Mouse (Mus musculus): ENCODE results near the gene Sirt2.

DNA sequence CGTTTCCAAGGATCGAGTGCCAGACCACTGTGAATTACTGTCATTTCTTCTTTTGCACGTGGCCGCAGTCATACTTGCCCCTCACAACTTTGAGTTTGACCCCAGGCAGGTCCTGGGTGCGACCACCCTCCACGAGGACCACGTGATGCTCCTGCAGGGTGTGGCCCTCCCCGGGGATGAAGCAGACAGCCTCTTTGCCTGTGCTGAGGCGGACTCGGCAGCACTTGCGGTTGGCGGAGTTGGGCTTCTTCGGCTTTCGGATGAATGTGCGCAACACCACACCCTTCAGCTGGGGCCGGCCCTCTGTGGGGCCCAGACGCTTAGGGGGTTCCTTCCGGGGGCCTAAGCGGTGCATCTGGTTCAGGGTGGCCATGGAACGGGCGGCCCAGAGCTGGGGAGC lies 26.7 kb upstream of the Sirt2 start:
- TF ChIP-seq EP300 (IDR thresholded peaks at IDR 0.05; ENCODE audit: low read depth), result no peak
- no peak for TF ChIP-seq CTCF (IDR thresholded peaks at IDR 0.05; ENCODE audit: low read depth)
